Mouse (Mus musculus) adipocyte (in vitro differentiated cells): ENCODE measurements around the gene Per2.

ENCODE experiments used
- DNase-seq: peaks from one replicate; pipeline ENCODE4 v3.0.0-alpha.2; 2016; ENCODE audit warnings: low spot score

Per2 gene

GRCm38 (mm10) chr1:91434905-91435304, 24.2 kb downstream of the Per2 start:
- no peak for DNase-seq

GRCm38 (mm10) chr1:91430761-91431160, 28.4 kb downstream of the Per2 start:
- no peak for DNase-seq

GRCm38 (mm10) chr1:91429212-91429611, 29.9 kb downstream of the Per2 start:
- DNase-seq, result no peak

GRCm38 (mm10) chr1:91428614-91429013, 30.5 kb downstream of the Per2 start:
- peak; percentile 88 for DNase-seq

- no peak for DNase-seq
These were observed 32.7 kb downstream of the Per2 start for GRCm38 (mm10) chr1:91426397-91426796.

GRCm38 (mm10) chr1:91420601-91421065, 38.5 kb downstream of the Per2 start:
- DNase-seq, result no peak

GRCm38 (mm10) chr1:91419862-91420600, 39.1 kb downstream of the Per2 start:
- no peak for DNase-seq

GRCm38 (mm10) chr1:91417991-91418390, 41.1 kb downstream of the Per2 start:
- no peak for DNase-seq

GRCm38 (mm10) chr1:91415311-91415710, 43.8 kb downstream of the Per2 start:
- DNase-seq, result no peak

GRCm38 (mm10) chr1:91414903-91415302, 44.2 kb downstream of the Per2 start:
- DNase-seq, result no peak

- DNase-seq, result no peak
These were observed 45.1 kb downstream of the Per2 start, which contains the start of gene Hes6 for GRCm38 (mm10) chr1:91413898-91414594. Gene Hes6, minus strand, starts transcription at chr1:91414038.

GRCm38 (mm10) chr1:91413536-91413897, 45.6 kb downstream of the Per2 start:
- DNase-seq, result no peak

GRCm38 (mm10) chr1:91413030-91413506, 46.1 kb downstream of the Per2 start:
- DNase-seq, result peak; percentile 88

- no peak for DNase-seq
These were observed 46.7 kb downstream of the Per2 start for GRCm38 (mm10) chr1:91412286-91413029.

GRCm38 (mm10) chr1:91411631-91412285, 47.4 kb downstream of the Per2 start:
- no peak for DNase-seq

- no peak for DNase-seq
These were observed 51.3 kb downstream of the Per2 start for GRCm38 (mm10) chr1:91407819-91408218.

- no peak for DNase-seq
These were observed 53.5 kb downstream of the Per2 start for GRCm38 (mm10) chr1:91405406-91406169.

- no peak for DNase-seq
These were observed 54.1 kb downstream of the Per2 start for GRCm38 (mm10) chr1:91404976-91405375.

- DNase-seq, result peak; percentile 89
These were observed 60.7 kb downstream of the Per2 start, which contains the start of gene Ilkap for GRCm38 (mm10) chr1:91398260-91399062. Gene Ilkap, minus strand, starts transcription at chr1:91398815.

- peak; percentile 36 for DNase-seq
These were observed 61.2 kb downstream of the Per2 start for GRCm38 (mm10) chr1:91397927-91398259.
